Mouse (Mus musculus) testis, adult 2 months (tissue): ENCODE measurements around the gene Fbxl21.

Source experiments
- CTCF ChIP-seq: fragments of 200-500 bp; IDR thresholded peaks from 2 replicates; pipeline ENCODE4 v1.5.1; 2012; ENCODE audit warnings: low read depth, mild to moderate bottlenecking, inconsistent platforms, low read length, moderate library complexity; ENCODE audit not compliant: control insufficient read depth, insufficient read depth, insufficient replicate concordance
- POLR2A ChIP-seq: fragments of 200-500 bp; IDR thresholded peaks from 2 replicates; pipeline ENCODE4 v1.6.1; 2012; ENCODE audit warnings: low read depth, mild to moderate bottlenecking, inconsistent platforms, low read length, moderate library complexity; ENCODE audit not compliant: control insufficient read depth

DNA sequence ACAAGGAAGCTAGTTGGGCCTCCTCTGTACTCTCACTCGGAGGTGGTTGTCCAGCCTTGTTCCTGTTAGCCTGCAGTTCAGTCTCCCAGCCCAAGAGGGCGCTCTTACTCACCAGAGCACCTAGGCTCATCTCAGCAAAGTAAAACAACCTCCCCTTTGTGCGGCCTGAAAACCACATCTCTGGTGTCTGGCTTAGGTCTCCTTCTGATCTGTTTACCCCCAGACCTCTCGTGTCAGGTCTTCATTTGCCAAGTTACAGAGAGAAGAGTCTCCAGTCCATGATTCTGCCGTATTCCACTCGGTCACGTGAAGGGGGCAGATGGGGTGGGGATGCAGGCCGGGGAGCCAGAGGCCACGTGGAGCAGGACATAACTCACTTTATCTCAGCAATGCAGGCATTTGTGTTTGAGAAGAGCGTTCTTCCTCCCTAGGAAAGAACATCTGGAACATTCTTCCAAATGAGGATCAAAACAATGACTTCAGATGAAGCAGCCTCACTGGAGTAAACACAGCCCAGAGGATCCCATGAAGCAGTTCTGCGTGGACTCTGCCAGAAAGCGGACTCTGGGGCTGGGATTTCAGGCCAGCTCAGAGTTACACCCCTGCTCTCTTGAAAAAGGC is 53.5 kb downstream of the Fbxl21 start:
- TF ChIP-seq POLR2A, result no peak
- TF ChIP-seq CTCF, result peak; percentile 95
